Mouse (Mus musculus) midbrain, embryonic 16.5 days (tissue): ENCODE measurements around the gene Alk. TPM values are rescaled to one million over a fixed set of nuclear protein-coding genes. Genes with fewer than 3 reads are reported as not detected.

Source experiments
- ATAC-seq: fragments of 200-750 bp; cut with Nextera tagmentation; 2 replicates; pipeline ENCODE4 v1.8.0; 2017; ENCODE audit warnings: moderate TSS enrichment
- H3K27ac ChIP-seq: fragments of 300-500 bp; sonication (generic); 2 replicates; pipeline ENCODE4 v1.5.1; 2014; ENCODE audit warnings: mild to moderate bottlenecking, low read length, mixed read lengths
- H3K27me3 ChIP-seq: fragments of 300-500 bp; sonication (generic); 2 replicates; pipeline ENCODE4 v1.6.1; 2014; ENCODE audit warnings: low read depth, low read length, mixed read lengths; ENCODE audit not compliant: control insufficient read depth, insufficient read depth
- H3K36me3 ChIP-seq: fragments of 300-500 bp; sonication (generic); 2 replicates; pipeline ENCODE4 v1.6.1; 2014; ENCODE audit warnings: mild to moderate bottlenecking, low read length, moderate library complexity, mixed read lengths; ENCODE audit not compliant: control insufficient read depth, insufficient read depth
- H3K4me1 ChIP-seq: fragments of 300-500 bp; sonication (generic); 2 replicates; pipeline ENCODE4 v1.6.1; 2014; ENCODE audit warnings: mild to moderate bottlenecking, low read length, mixed read lengths; ENCODE audit not compliant: control insufficient read depth, insufficient read depth
- H3K4me2 ChIP-seq: fragments of 300-500 bp; sonication (generic); 2 replicates; pipeline ENCODE4 v1.6.1; 2014; ENCODE audit warnings: mild to moderate bottlenecking, low read length, mixed read lengths
- H3K4me3 ChIP-seq: fragments of 300-500 bp; sonication (generic); 2 replicates; pipeline ENCODE4 v1.5.1; 2014; ENCODE audit warnings: low read depth, mild to moderate bottlenecking, low read length, moderate library complexity, mixed read lengths
- H3K9ac ChIP-seq: fragments of 300-500 bp; sonication (generic); 2 replicates; pipeline ENCODE4 v1.6.1; 2014; ENCODE audit warnings: low read depth, low read length, mixed read lengths
- H3K9me3 ChIP-seq: fragments of 300-500 bp; sonication (generic); replicated peaks from 2 replicates; pipeline ENCODE4 v1.6.1; 2014; ENCODE audit warnings: mild to moderate bottlenecking, low read length, mixed read lengths; ENCODE audit not compliant: control insufficient read depth, poor library complexity, severe bottlenecking
- WGBS: fragments of 180-500 bp; shearing (Covaris S2); extraction: QIAGEN DNeasy Blood & Tissue Kit; methylation state at CpG from one replicate; pipeline ENCODE4 v1.1.7; 2014; 5-methylcytosine and 5-hydroxymethylcytosine counted together
- polyA plus RNA-seq: library from polyadenylated mRNA; unstranded; fragments of >200 nt; fragmentation: Nextera tagmentation; extraction: Ambion mirVana; gene quantifications from 2 replicates; pipeline ENCODE4 v1.2.1, GENCODE M21; 2015

Alk gene
- polyA plus RNA-seq, 1 experiment from 2014 or later, result 7.6 TPM

DNA sequence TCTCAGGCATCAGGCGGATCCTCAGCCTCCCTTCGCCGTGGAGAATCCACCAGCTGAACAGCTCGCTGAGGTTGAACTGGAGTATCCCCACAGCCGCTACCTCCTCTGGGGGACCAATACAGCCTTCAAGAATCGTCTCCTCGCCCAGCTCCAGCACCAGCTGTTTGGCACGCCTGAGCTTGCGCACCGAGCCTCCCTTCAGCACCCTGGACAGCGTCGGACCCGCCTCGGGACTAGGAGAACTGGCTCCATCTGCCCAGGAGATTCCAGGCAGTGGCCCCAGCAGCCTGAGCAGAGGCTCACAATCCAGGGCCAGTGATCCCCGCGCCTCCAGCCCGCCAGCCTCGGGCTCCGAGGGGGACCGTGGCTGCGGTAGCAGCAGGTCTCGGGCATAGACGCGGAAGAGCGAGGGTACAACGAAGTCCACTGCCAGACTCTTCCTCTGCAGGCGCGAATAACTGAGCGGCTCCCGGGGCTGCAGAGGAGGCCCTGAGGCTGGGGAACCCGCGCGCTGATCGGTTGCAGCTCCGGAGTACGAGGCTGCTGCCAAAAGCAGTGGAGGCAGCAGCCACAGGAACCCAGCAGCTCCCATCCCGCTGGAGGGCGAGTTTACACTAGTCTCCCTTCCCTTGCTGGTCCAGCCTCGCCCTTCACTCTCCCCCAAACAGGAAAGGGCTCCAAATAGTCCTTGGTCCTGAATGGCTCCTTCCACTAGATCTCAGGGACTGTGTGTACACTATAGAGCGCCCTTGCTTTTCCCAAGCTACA, 1.1 kb downstream of the Alk start:
- Histone ChIP-seq H3K4me1 (peaks cover 8% of the 10 kb centered on the region), H3K9me3 (no peaks in the 10 kb centered on the region), H3K36me3 (no peaks in the 10 kb centered on the region), H3K4me2 (peak overlapping the region; percentile 70), H3K27ac (peak overlapping the region; percentile 45; the same call in 1 of the 2 replicates), H3K4me3 (peak overlapping the region; percentile 71), H3K27me3 (no peaks in the 10 kb centered on the region; the same call in none of the 2 replicates), H3K9ac (peak overlapping the region; percentile 74)
- under 1% methylated on average over 40 of the region's 40 CpGs for WGBS
- peak; percentile 13 for ATAC-seq

DNA sequence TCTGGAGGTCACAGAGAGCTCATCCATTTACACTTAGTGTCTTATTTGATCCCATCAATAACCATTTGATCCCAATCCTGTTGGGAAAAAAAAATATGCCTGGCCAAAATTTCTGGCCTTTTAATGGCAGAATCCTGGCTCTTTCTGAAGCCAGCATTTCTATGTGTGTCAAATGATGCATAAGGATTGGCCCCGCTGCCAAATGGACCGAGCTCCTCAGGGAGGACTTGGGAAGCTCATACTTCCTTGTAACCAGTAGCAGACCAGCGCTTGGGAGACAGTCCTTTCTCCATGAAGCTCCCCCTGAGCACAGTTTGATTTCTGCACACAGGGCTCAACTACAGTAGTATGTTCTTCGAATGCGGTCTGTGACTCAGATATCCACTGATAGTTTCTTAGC, 3.6 kb downstream of the Alk start:
- Histone ChIP-seq H3K4me3 (peak overlapping the region; percentile 71; the same call in 1 of the 2 replicates), H3K9ac (no peak overlapping the region), H3K4me2 (peak overlapping the region; percentile 70), H3K4me1 (peaks cover 8% of the 10 kb centered on the region), H3K27ac (no peak overlapping the region), H3K36me3 (no peaks in the 10 kb centered on the region), H3K27me3 (no peaks in the 10 kb centered on the region; the same call in none of the 2 replicates), H3K9me3 (no peaks in the 10 kb centered on the region)
- WGBS, result 86% methylated on average over 5 of the region's 5 CpGs
- ATAC-seq, result no peak

- WGBS, result 89% methylated on average over 3 of the region's 3 CpGs
- Histone ChIP-seq H3K36me3 (no peaks in the 10 kb centered on the region), H3K4me2 (no peak overlapping the region), H3K27me3 (no peaks in the 10 kb centered on the region), H3K9me3 (no peaks in the 10 kb centered on the region), H3K27ac (no peak overlapping the region), H3K4me1 (no peaks in the 10 kb centered on the region), H3K4me3 (no peak overlapping the region), H3K9ac (no peak overlapping the region)
- no peak for ATAC-seq
Observed at GRCm38 (mm10) chr17:72587671-72588070, 16.8 kb downstream of the Alk start.

DNA sequence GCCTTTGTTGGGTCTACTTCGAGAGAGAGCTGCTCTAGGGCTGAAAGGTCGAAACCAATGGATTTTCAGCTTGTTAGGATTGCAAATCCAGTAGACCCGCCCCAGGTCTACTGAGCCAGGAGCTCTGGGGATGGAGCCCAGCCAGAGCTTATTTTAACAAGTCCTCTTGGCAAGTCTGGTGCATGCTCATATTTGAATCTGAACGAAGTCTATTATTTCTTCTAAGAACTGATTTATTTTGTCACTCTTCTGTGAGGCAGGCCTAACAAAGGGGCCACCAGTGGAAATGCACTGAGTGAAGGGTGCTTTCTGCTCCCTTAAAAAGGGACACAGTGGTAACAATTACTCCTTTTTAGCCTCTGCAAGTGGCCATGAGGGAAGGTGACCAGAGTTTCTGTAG, 24.3 kb downstream of the Alk start:
- no peak overlapping the region for H3K4me3 ChIP-seq
- WGBS, result 55% methylated on average over 4 of the region's 4 CpGs
- no peaks in the 10 kb centered on the region for H3K4me1 ChIP-seq
- peak; percentile 64 for ATAC-seq
- no peaks in the 10 kb centered on the region for H3K36me3 ChIP-seq
- H3K27me3 ChIP-seq, result no peaks in the 10 kb centered on the region
- no peak overlapping the region for H3K27ac ChIP-seq
- H3K4me2 ChIP-seq, result no peak overlapping the region
- H3K9ac ChIP-seq, result no peak overlapping the region
- no peaks in the 10 kb centered on the region for H3K9me3 ChIP-seq

DNA sequence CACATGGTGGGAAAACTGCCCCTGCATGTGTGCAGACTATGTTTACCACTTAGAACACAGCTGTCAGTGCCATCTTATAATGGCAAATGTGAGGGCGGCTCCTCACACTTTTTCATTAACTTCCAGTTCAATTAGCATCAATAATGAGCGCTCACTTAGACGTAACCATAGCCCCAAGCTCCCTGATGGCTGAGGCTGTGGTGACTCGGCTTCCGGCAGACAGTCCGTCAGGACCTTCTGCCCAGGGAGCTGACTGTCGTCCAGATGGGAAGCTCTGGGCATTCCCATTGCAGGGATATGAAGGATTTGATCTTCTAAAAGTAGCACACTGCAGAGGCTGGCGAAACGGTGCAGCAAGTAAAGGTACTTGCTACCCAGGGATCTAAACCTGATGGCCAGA, 25.1 kb downstream of the Alk start:
- Histone ChIP-seq H3K4me2 (no peak overlapping the region), H3K36me3 (no peaks in the 10 kb centered on the region), H3K27me3 (no peaks in the 10 kb centered on the region), H3K9me3 (no peaks in the 10 kb centered on the region), H3K4me3 (no peak overlapping the region), H3K27ac (no peak overlapping the region), H3K4me1 (no peaks in the 10 kb centered on the region), H3K9ac (no peak overlapping the region)
- ATAC-seq, result no peak
- 86% methylated on average over 9 of the region's 9 CpGs for WGBS

- Histone ChIP-seq H3K9ac (no peak overlapping the region), H3K27me3 (no peaks in the 10 kb centered on the region), H3K36me3 (no peaks in the 10 kb centered on the region), H3K4me3 (no peak overlapping the region), H3K27ac (no peak overlapping the region), H3K4me1 (0 out of 2 replicates have a peak, but pooled peaks cover 2% of the 10 kb centered on the region), H3K9me3 (no peaks in the 10 kb centered on the region), H3K4me2 (no peak overlapping the region)
- WGBS, result 54% methylated on average over 2 of the region's 2 CpGs
- no peak for ATAC-seq
Observed at GRCm38 (mm10) chr17:72571379-72571778, 33.0 kb downstream of the Alk start.

DNA sequence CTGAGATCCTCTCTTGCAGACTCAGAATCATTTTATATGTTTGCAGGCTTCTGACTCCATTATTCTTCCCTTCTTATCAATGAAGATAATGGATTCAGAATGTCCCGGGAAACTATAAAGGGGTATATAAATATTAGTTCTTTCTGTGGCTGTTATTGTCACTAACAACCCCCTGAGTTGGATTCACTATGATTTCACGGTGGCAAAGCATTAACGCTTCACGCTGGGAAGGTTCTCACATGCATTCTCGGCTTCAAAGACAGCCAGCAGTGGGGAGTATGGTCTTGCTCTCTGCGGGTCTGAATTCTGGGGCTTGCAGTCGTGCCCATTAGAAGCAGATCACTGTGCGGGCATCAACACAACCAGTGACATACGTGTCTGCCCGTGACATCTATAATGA, 34.9 kb downstream of the Alk start:
- no peak overlapping the region for H3K27ac ChIP-seq
- no peaks in the 10 kb centered on the region for H3K36me3 ChIP-seq
- 0 out of 2 replicates have a peak, but pooled peaks cover 2% of the 10 kb centered on the region for H3K4me1 ChIP-seq
- no peak overlapping the region for H3K9ac ChIP-seq
- no peaks in the 10 kb centered on the region for H3K27me3 ChIP-seq
- H3K9me3 ChIP-seq, result no peaks in the 10 kb centered on the region
- 41% methylated on average over 10 of the region's 10 CpGs for WGBS
- H3K4me2 ChIP-seq, result 0 out of 2 replicates have a peak overlapping the region, but pooled peaks have one; percentile 8
- no peak overlapping the region for H3K4me3 ChIP-seq
- ATAC-seq, result 0 out of 2 replicates have a peak, but pooled peaks have one; percentile 32

DNA sequence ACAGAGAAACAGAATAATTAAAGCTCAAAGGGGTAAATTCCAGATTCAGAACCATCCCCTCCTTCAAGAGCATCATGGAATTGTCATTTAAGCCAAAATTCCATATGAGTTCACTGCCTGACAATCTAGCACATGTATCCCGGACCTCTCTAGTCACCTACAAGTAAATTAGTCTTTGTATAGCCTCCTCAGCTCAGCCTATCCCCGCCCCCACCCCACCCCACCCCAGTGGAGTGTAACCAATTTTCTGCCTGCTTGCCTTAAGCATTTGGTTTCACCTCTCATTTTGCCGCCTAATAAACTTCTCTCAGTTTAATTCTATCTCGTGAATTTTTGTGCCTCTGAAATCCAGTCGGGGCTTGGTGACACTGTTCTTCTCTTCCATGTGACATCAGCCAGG, 41.0 kb downstream of the Alk start:
- Histone ChIP-seq H3K36me3 (no peaks in the 10 kb centered on the region), H3K27me3 (no peaks in the 10 kb centered on the region), H3K4me1 (no peaks in the 10 kb centered on the region), H3K9ac (no peak overlapping the region), H3K9me3 (no peaks in the 10 kb centered on the region), H3K27ac (no peak overlapping the region), H3K4me3 (no peak overlapping the region), H3K4me2 (no peak overlapping the region)
- no peak for ATAC-seq
- WGBS, result 63% methylated on average over 5 of the region's 5 CpGs

DNA sequence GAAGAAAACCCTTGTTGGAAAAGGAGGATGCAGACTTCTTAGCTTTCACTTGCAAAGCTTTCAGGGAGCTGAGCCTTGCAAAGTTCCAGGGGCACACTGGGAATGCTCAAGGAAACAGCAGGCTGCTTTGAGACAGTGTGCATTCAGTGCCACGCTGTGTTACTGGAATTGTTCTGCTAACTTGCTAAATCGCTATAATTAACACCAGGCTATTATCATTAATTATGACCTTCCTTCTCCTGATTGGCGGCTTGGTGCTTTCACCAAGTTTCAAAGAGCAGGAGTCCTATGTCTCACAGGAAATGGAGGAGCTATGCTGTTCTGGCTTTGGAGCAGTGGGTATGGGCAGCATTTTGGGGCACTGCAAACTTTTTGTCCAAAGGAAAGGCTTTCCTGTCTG, 43.0 kb downstream of the Alk start:
- Histone ChIP-seq H3K4me3 (no peak overlapping the region), H3K27ac (no peak overlapping the region), H3K9me3 (no peaks in the 10 kb centered on the region), H3K9ac (no peak overlapping the region), H3K4me1 (no peaks in the 10 kb centered on the region), H3K4me2 (no peak overlapping the region), H3K27me3 (no peaks in the 10 kb centered on the region), H3K36me3 (no peaks in the 10 kb centered on the region)
- WGBS, result 65% methylated on average over 3 of the region's 3 CpGs
- ATAC-seq, result no peak
